Mouse (Mus musculus) midbrain, embryonic 12.5 days (tissue): ENCODE measurements around the gene Zar1. TPM values are rescaled to one million over a fixed set of nuclear protein-coding genes. Genes with fewer than 3 reads are reported as not detected.
"Not testable (repeated sequence)": the region's sequence is repeated elsewhere in the genome, so short reads cannot be mapped to it uniquely, and the experiment has no call there.

ENCODE experiments used
- ATAC-seq: fragments of 200-750 bp; cut with Nextera tagmentation; 2 replicates; pipeline ENCODE4 v1.8.0; 2017; ENCODE audit warnings: low read depth, moderate TSS enrichment, moderate library complexity; ENCODE audit not compliant: low FRiP score
- H3K27ac ChIP-seq: fragments of 300-500 bp; sonication (generic); replicated peaks from 2 replicates; pipeline ENCODE4 v1.5.1; 2016; ENCODE audit warnings: mild to moderate bottlenecking
- H3K27me3 ChIP-seq: fragments of 300-500 bp; sonication (generic); 2 replicates; pipeline ENCODE4 v1.6.1; 2016; ENCODE audit warnings: mild to moderate bottlenecking
- H3K36me3 ChIP-seq: fragments of 300-500 bp; sonication (generic); 2 replicates; pipeline ENCODE4 v1.6.1; 2016
- H3K4me1 ChIP-seq: fragments of 300-500 bp; sonication (generic); 2 replicates; pipeline ENCODE4 v1.6.1; 2016
- H3K4me2 ChIP-seq: fragments of 300-500 bp; sonication (generic); replicated peaks from 2 replicates; pipeline ENCODE4 v1.6.1; 2016; ENCODE audit warnings: mild to moderate bottlenecking, moderate library complexity
- H3K4me3 ChIP-seq: fragments of 300-500 bp; sonication (generic); 2 replicates; pipeline ENCODE4 v1.5.1; 2016; ENCODE audit warnings: mild to moderate bottlenecking
- H3K9ac ChIP-seq: fragments of 300-500 bp; sonication (generic); replicated peaks from 2 replicates; pipeline ENCODE4 v1.6.1; 2016; ENCODE audit warnings: mild to moderate bottlenecking, moderate library complexity
- H3K9me3 ChIP-seq: fragments of 300-500 bp; sonication (generic); 2 replicates; pipeline ENCODE4 v1.6.1; 2016; ENCODE audit warnings: mild to moderate bottlenecking
- WGBS: fragments of 180-500 bp; shearing (Covaris S2); methylation state at CpG from one replicate; pipeline ENCODE4 v1.1.7; 2016; 5-methylcytosine and 5-hydroxymethylcytosine counted together
- polyA plus RNA-seq: library from polyadenylated mRNA; unstranded; fragments of >200 nt; fragmentation: Nextera tagmentation; extraction: Ambion mirVana; gene quantifications from 2 replicates; pipeline ENCODE4 v1.2.1, GENCODE M21; 2016

The Zar1 gene
- 2.0 and 2.6 TPM in 2 replicates for polyA plus RNA-seq

DNA sequence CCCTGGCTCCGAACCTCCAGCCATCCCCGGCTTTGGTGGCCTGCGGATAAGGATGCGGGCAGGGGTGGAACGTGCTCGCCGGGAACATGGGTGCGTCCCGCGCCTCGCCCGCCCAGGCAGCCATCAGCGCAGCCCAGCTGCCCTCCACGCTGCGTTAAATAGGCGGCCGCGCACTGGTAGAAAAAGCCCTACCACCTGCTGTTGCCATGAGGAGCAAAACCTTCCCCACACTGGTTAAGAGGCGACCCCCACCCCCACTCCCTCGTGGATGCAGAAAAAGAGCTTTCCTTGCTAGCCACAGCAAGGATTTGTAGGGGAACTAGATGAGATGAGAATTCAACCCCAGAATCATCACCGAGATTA is at the start of gene Zar1:
Gene Zar1 (minus strand): TSS at position 285 of the 363 bp plus-strand sequence.
- Histone ChIP-seq H3K4me2 (peak within 1 kb of the TSS; percentile 64), H3K27me3 (peaks cover 20% of the 10 kb centered on the region), H3K9ac (peak within 1 kb of the TSS; percentile 48), H3K4me3 (peak within 1 kb of the TSS; percentile 44)
- 11% methylated on average over 18 of the region's 21 CpGs for WGBS
- not testable (repeated sequence) for H3K4me1 ChIP-seq, H3K9me3 ChIP-seq, H3K36me3 ChIP-seq, H3K27ac ChIP-seq
- ATAC-seq: peak; percentile 74

- 91% methylated on average over 6 of the region's 6 CpGs for WGBS
- Histone ChIP-seq H3K9me3 (no peaks in the 10 kb centered on the region), H3K27me3 (no peaks in the 10 kb centered on the region), H3K4me2 (no peak overlapping the region), H3K4me3 (no peak overlapping the region), H3K27ac (no peak overlapping the region), H3K36me3 (no peaks in the 10 kb centered on the region), H3K4me1 (no peaks in the 10 kb centered on the region), H3K9ac (no peak overlapping the region)
- no peak for ATAC-seq
These were observed 49.0 kb upstream of the Zar1 start for GRCm38 (mm10) chr5:72630026-72630425.

DNA sequence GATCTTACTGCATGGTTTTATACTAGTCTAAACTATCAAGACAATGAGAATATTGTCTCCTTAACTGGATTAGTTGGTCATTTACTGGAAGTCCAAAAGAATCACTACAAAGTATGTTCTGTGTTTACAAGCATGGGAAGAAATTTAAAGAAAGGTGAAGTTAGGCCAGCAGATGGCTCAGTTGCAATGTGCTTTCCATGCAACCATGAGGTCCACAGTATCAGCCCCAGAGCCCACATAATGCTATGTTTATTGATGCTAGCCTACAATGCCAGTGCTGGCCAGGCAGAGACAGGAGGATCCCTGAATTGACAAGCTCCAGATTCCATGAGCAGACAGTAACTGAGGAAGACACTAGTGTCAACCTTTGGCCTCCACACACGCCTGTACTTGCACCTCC is 40.0 kb upstream of the Zar1 start:
- Histone ChIP-seq H3K36me3 (no peaks in the 10 kb centered on the region), H3K4me2 (no peak overlapping the region), H3K27me3 (no peaks in the 10 kb centered on the region), H3K9me3 (no peaks in the 10 kb centered on the region), H3K27ac (no peak overlapping the region), H3K4me1 (no peaks in the 10 kb centered on the region), H3K4me3 (no peak overlapping the region), H3K9ac (no peak overlapping the region)
- WGBS: 68% methylated on average over 1 of the region's 1 CpGs
- ATAC-seq: no peak

DNA sequence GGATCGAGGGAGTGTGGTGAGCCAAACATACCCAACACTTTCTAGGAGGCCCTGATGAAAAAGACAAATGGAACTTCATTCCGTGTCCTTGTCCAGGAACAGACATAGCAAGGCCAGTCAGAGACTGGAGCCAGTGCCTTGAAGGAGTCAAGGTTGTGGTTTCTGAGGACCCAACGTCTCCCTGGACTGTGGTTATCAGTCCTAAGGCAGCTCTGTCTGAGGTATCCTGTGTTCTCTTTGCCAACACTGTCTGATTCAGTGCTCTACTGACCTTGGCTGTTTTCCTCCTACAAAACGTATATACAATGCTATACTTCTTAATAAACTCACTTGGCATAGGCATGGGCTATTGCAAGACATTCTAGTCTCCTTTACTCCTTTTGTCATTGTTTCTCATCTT is 36.4 kb upstream of the Zar1 start:
- no peaks in the 10 kb centered on the region for H3K4me1 ChIP-seq
- no peak for ATAC-seq
- no peak overlapping the region for H3K4me2 ChIP-seq
- no peaks in the 10 kb centered on the region for H3K27me3 ChIP-seq
- H3K4me3 ChIP-seq: no peak overlapping the region
- H3K36me3 ChIP-seq: no peaks in the 10 kb centered on the region
- H3K9ac ChIP-seq: no peak overlapping the region
- H3K9me3 ChIP-seq: no peaks in the 10 kb centered on the region
- no peak overlapping the region for H3K27ac ChIP-seq
- 90% methylated on average over 4 of the region's 4 CpGs for WGBS

DNA sequence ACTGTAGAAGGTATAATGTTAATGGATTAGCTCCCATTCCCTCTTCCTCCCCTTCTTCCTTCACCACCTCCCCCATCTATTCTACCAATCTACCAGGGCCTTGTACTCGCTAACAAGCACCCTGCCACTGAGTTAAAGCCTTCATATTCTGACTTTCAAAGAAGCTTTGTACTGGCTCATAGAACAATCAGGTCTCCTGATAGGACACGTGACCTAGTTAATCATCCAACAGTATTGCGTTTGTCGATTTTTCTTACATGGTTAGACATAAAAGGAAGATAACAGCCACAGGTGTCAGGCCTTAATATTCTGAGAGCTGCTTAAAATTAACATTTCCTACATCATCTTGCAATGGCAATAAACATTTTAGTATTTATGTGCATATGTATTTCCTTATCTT is 22.1 kb upstream of the Zar1 start:
- 92% methylated on average over 4 of the region's 4 CpGs for WGBS
- H3K9ac ChIP-seq: no peak overlapping the region
- no peaks in the 10 kb centered on the region for H3K4me1 ChIP-seq
- no peak overlapping the region for H3K27ac ChIP-seq
- H3K36me3 ChIP-seq: no peaks in the 10 kb centered on the region
- no peak overlapping the region for H3K4me3 ChIP-seq
- no peak overlapping the region for H3K4me2 ChIP-seq
- H3K9me3 ChIP-seq: no peaks in the 10 kb centered on the region
- ATAC-seq: no peak
- no peaks in the 10 kb centered on the region for H3K27me3 ChIP-seq

DNA sequence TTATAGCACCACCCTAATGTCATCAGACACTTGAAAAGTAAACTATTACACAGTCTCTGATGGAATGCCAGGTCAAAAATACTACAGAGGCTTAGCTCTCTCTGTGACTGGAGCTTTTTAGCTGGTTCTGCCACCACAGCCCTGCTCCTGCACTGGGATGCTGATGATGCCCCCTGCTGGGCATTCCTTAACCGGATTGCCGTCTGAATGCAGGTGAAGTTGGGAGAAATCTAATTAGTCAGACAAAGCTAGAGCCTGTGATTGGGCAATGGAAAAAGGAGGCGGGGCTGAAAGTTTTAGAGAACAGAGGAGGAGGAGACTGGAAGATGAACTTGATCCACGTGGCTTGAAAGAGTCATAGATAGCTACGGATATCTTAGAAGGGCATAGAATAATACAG is 20.0 kb upstream of the Zar1 start:
- H3K4me3 ChIP-seq: no peak overlapping the region
- ATAC-seq: peak; percentile 52; the same call in 1 of the 2 replicates
- 15% methylated on average over 5 of the region's 5 CpGs for WGBS

DNA sequence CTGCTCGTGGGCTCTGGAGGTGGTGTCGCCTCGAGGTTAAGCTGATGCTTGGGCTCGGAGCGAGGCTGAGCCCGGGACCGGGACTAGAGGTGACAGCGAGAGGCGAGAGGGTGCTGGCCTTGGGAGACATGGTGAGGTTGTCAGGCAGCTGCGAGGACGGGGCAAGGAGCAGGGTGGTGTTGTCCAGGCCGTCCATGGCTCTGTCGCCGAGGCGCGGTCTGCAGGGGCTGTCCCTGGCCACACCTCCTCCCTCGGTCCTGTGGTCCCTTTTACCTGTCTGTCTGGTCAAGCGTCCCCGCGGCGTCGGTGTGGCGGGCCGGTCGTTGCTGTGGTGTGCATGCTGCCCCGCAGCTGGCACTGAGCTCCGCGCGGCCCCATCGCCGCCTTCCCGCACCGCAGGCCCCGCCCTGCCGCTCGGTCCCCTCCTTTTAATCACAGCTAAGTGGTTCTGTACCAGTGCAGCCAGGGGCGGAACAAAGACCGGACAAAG is 6.2 kb upstream of the Zar1 start, which contains the start of gene Gm5868:
Gene Gm5868 (minus strand): TSS at position 360 of the 490 bp plus-strand sequence.
- no peak within 1 kb of the TSS for H3K27ac ChIP-seq
- peak within 1 kb of the TSS; percentile 42 for H3K4me3 ChIP-seq
- WGBS: 3% methylated on average over 38 of the region's 38 CpGs
- peak within 1 kb of the TSS; percentile 29; the same call in 1 of the 2 replicates for H3K9ac ChIP-seq
- peak within 1 kb of the TSS; percentile 62 for H3K4me2 ChIP-seq
- ATAC-seq: peak; percentile 84
- H3K27me3 ChIP-seq: peaks cover 19% of the 10 kb centered on the region
- H3K9me3 ChIP-seq: no peaks in the 10 kb centered on the region
- H3K36me3 ChIP-seq: no peaks in the 10 kb centered on the region
- H3K4me1 ChIP-seq: no peaks in the 10 kb centered on the region

More for the DNA sequence above, 20.0 kb upstream of the Zar1 start:
- no peak overlapping the region for H3K4me2 ChIP-seq
- no peaks in the 10 kb centered on the region for H3K36me3 ChIP-seq
- no peak overlapping the region for H3K27ac ChIP-seq
- H3K9me3 ChIP-seq: no peaks in the 10 kb centered on the region
- no peaks in the 10 kb centered on the region for H3K4me1 ChIP-seq
- H3K27me3 ChIP-seq: no peaks in the 10 kb centered on the region
- no peak overlapping the region for H3K9ac ChIP-seq

DNA sequence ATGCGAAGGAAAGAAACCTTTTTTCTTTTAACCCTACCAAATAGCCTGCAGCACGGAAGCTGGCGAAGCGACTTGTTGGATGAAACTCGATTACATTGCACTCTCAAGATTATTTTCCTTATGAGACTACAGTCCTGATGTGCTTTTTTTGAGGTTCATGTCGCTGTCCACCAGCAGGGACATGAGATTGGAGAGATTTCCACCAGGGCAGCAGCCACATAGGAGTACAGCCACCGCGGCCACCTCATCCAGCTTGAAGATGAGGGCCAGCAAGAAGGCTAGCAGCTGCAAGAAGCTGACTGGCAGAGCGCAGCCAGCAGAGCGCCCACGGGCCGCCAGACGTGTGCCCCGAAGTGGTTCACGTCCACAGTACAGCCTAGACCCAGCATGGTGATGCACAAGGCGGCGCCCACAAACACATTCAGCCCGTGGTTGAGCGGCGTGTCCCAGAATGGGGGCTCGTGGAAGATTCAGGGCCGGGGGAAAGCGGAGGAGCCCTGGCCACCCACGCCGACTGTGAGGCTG is 5.7 kb upstream of the Zar1 start:
- H3K27ac ChIP-seq, H3K36me3 ChIP-seq, H3K4me1 ChIP-seq, H3K9me3 ChIP-seq, H3K9ac ChIP-seq: not testable (repeated sequence)
- Histone ChIP-seq H3K4me3 (peak overlapping the region; percentile 42), H3K4me2 (peak overlapping the region; percentile 62), H3K27me3 (peaks cover 19% of the 10 kb centered on the region)
- 45% methylated on average over 25 of the region's 25 CpGs for WGBS
- peak; percentile 60 for ATAC-seq

DNA sequence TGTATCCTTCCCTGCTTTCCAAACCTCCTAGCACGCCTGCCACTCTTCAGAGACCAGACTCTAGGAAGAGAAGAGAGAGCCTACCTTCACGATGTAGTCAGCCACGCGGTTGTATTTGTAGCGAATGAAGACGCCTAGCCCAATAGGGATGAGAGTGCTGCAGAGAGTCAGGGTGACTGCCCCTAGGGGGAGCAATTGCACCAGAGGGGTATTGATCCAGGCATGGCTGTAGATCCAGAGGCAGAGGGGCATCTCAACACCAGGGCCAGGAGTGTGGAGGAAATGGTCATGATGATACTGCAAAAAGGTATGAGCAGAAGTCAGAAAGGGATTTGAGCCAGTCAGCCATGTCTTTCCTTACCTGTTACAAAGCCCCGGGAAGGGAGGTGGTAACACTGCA is 5.1 kb upstream of the Zar1 start:
- not testable (repeated sequence) for H3K4me2 ChIP-seq, H3K4me3 ChIP-seq, H3K27ac ChIP-seq, H3K36me3 ChIP-seq, ATAC-seq, H3K9ac ChIP-seq, H3K9me3 ChIP-seq, H3K4me1 ChIP-seq
- WGBS: 53% methylated on average over 7 of the region's 7 CpGs
- peaks cover 20% of the 10 kb centered on the region for H3K27me3 ChIP-seq

DNA sequence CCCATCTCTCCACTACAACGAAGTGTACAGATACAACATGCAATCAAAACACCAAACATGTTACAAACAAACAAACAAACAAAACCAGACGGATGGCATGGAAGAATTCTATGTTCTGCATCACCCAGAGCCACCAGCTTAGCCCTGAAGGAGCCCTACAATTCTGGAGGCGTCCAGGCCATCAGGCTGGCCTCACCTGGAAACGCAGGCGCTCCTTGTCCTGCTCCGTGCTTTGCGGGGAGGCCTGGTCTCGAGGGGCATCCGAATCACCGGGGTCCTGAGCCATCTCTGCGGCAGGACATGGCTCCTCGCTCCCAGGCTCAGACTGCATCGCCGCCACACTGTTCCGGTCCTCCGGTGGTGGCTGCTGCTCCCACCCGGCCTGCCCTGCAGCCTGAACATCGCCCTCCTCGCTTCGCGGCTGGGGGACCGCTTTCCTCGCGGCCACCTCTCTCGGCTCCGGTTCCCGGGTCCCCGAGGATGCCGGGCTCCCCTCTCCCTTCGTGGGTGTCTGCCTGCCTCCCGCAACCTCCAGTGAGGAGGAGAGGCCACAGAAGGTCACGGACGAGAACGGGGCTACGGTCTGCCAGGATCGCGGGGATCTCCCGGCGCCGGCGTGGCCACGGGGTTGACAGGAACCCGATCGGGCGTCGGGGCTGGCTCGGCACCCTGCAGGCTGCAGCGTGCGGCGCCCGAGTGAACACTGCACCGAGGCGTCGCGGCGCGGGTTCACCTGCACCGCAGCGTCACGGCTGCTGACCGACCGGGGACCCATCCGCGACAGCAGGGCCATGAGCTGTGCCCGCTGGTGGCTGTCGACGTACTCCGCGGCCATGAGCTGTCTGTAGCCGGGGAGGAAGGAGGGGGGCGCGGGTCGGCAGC is 725 bp downstream of the Zar1 start:
- not testable (repeated sequence) for H3K4me1 ChIP-seq, H3K9me3 ChIP-seq, H3K27ac ChIP-seq, H3K36me3 ChIP-seq
- Histone ChIP-seq H3K4me2 (peak overlapping the region; percentile 64), H3K27me3 (peaks cover 17% of the 10 kb centered on the region), H3K4me3 (peak overlapping the region; percentile 44), H3K9ac (peak overlapping the region; percentile 48)
- peak; percentile 78 for ATAC-seq
- WGBS: 4% methylated on average over 53 of the region's 73 CpGs

GRCm38 (mm10) chr5:72579599-72579998 is 1.5 kb downstream of the Zar1 start:
- Histone ChIP-seq H3K27me3 (peaks cover 17% of the 10 kb centered on the region), H3K4me2 (peak overlapping the region; percentile 64; the same call in 1 of the 2 replicates)
- 32% methylated on average over 10 of the region's 10 CpGs for WGBS
- not testable (repeated sequence) for H3K4me3 ChIP-seq, H3K27ac ChIP-seq, H3K36me3 ChIP-seq, H3K9ac ChIP-seq, H3K4me1 ChIP-seq, H3K9me3 ChIP-seq
- ATAC-seq: peak; percentile 64

GRCm38 (mm10) chr5:72565621-72566020 is 15.4 kb downstream of the Zar1 start:
- no peak for ATAC-seq

More at GRCm38 (mm10) chr5:72565621-72566020, 15.4 kb downstream of the Zar1 start:
- no peaks in the 10 kb centered on the region for H3K27me3 ChIP-seq
- H3K36me3 ChIP-seq: no peaks in the 10 kb centered on the region
- 89% methylated on average over 5 of the region's 5 CpGs for WGBS
- H3K27ac ChIP-seq: no peak overlapping the region
- no peak overlapping the region for H3K4me2 ChIP-seq
- no peak overlapping the region for H3K4me3 ChIP-seq
- no peaks in the 10 kb centered on the region for H3K4me1 ChIP-seq
- peaks cover 8% of the 10 kb centered on the region; the same call in 1 of the 2 replicates for H3K9me3 ChIP-seq
- H3K9ac ChIP-seq: no peak overlapping the region
